Mouse (Mus musculus) liver, embryonic 11.5 days (tissue): ENCODE data around the gene Rpl10. TPM values are rescaled to one million over a fixed set of nuclear protein-coding genes. Genes with fewer than 3 reads are reported as not detected.
A peak's percentile ranks its signal among the peaks of the same experiment; 100 is the strongest.

Source experiments
- ATAC-seq: fragments of 200-750 bp; cut with Nextera tagmentation; replicated peaks from 2 replicates; pipeline ENCODE4 v1.8.0; 2017; ENCODE audit warnings: moderate number of reproducible peaks, mild to moderate bottlenecking, moderate TSS enrichment, moderate library complexity; ENCODE audit not compliant: low FRiP score
- DNase-seq: peaks from one replicate; pipeline ENCODE4 v3.0.0-alpha.2; 2017; ENCODE audit warnings: low spot score
- H3K27ac ChIP-seq: fragments of 300-500 bp; sonication (generic); 2 replicates; pipeline ENCODE4 v1.5.1; 2014; ENCODE audit warnings: mild to moderate bottlenecking, low read depth, low read length, control low read depth
- H3K27me3 ChIP-seq: fragments of 300-500 bp; sonication (generic); replicated peaks from 2 replicates; pipeline ENCODE4 v1.6.1; 2014; ENCODE audit warnings: low read length, mixed read lengths; ENCODE audit not compliant: control insufficient read depth, insufficient read depth
- H3K36me3 ChIP-seq: fragments of 300-500 bp; sonication (generic); 2 replicates; pipeline ENCODE4 v1.6.1; 2014; ENCODE audit warnings: mild to moderate bottlenecking, low read length, moderate library complexity, mixed read lengths; ENCODE audit not compliant: control insufficient read depth, insufficient read depth
- H3K4me1 ChIP-seq: fragments of 300-500 bp; sonication (generic); replicated peaks from 2 replicates; pipeline ENCODE4 v1.6.1; 2014; ENCODE audit warnings: low read length, mixed read lengths; ENCODE audit not compliant: control insufficient read depth, insufficient read depth
- H3K4me2 ChIP-seq: fragments of 300-500 bp; sonication (generic); 2 replicates; pipeline ENCODE4 v1.6.1; 2014; ENCODE audit warnings: mild to moderate bottlenecking, control low read depth, moderate library complexity
- H3K4me3 ChIP-seq: fragments of 300-500 bp; sonication (generic); 2 replicates; pipeline ENCODE4 v1.5.1; 2014; ENCODE audit warnings: low read depth, low read length, control low read depth
- H3K9ac ChIP-seq: fragments of 300-500 bp; sonication (generic); 2 replicates; pipeline ENCODE4 v1.6.1; 2014; ENCODE audit warnings: low read depth, low read length, control low read depth
- H3K9me3 ChIP-seq: fragments of 300-500 bp; sonication (generic); 2 replicates; pipeline ENCODE4 v1.6.1; 2016; ENCODE audit warnings: low read length, inconsistent platforms, mixed read lengths; ENCODE audit not compliant: control insufficient read depth
- WGBS: fragments of 180-500 bp; shearing (Covaris S2); extraction: QIAGEN DNeasy Blood & Tissue Kit; methylation state at CpG from one replicate; pipeline ENCODE4 v1.1.7; 2014; 5-methylcytosine and 5-hydroxymethylcytosine counted together
- polyA plus RNA-seq: library from polyadenylated mRNA; unstranded; fragments of >200 nt; fragmentation: Nextera tagmentation; extraction: Ambion mirVana; gene quantifications from 2 replicates; pipeline ENCODE4 v1.2.1, GENCODE M21; 2014

Gene Rpl10
- 887 and 939 TPM in 2 replicates for polyA plus RNA-seq

DNA sequence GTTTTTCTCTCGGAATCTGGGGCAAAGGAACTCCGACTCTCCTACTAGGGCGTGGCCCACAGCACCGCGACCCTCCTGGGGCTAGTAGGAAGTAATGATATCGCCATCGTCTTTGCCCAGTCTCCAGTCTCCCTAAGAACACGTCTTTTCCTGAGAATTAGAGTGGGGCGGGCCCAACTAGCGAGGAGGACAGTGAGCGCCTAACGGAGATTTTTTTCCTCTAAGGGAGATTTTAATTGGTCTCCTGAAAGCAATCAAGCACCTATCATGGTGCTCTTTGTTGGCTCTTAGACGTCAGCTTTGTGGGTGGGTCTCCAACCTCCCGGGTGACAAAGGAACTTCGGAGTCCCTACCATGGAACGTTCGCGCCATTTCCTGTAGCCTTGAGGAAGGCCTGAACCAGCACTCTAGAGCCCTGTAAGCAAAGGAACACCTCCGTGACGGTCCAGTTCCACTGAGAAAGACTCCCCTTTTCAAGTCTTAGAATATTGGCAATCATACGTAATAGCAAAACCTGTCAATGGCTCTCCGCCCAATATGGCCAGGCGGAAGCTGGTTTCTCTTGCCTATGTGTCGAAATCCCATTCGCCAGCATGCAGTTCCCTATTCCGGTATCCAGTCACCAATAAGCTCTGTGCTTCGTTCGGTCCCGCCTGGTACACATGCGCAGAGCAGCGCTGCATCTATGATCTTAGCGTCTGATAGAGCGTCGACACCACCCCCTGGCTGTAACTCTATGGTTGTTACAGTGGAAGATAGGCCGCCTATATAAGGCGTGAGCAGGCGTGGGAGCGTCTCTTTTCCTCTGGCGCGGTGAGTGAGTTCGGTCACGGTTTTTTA lies at the start of gene Rpl10:
Rpl10 (plus strand) TSS at position 751 of the 840 bp plus-strand sequence.
- no peaks in the 10 kb centered on the region for H3K27me3 ChIP-seq
- peak; percentile 89 for ATAC-seq
- H3K4me1 ChIP-seq, result no peaks in the 10 kb centered on the region; the same call in 1 of the 2 replicates
- H3K36me3 ChIP-seq, result no peaks in the 10 kb centered on the region
- H3K4me3 ChIP-seq, result peak within 1 kb of the TSS; percentile 68
- H3K9me3 ChIP-seq, result no peaks in the 10 kb centered on the region
- H3K27ac ChIP-seq, result peak within 1 kb of the TSS; percentile 86
- peak; percentile 83 for DNase-seq
- 14% methylated on average over 42 of the region's 42 CpGs for WGBS
- peak within 1 kb of the TSS; percentile 83 for H3K9ac ChIP-seq
- H3K4me2 ChIP-seq, result peak within 1 kb of the TSS; percentile 68

GRCm38 (mm10) chrX:74230038-74230437 lies 40.6 kb upstream of the Rpl10 start:
- H3K9ac ChIP-seq, result no peak overlapping the region
- H3K36me3 ChIP-seq, result peaks cover 12% of the 10 kb centered on the region; the same call in 1 of the 2 replicates
- DNase-seq (no peak), ATAC-seq (no peak)
- no peaks in the 10 kb centered on the region for H3K27me3 ChIP-seq
- H3K27ac ChIP-seq, result no peak overlapping the region
- H3K4me1 ChIP-seq, result no peaks in the 10 kb centered on the region
- no peak overlapping the region for H3K4me2 ChIP-seq
- no peak overlapping the region for H3K4me3 ChIP-seq
- 60% methylated on average over 1 of the region's 1 CpGs for WGBS
- H3K9me3 ChIP-seq, result no peaks in the 10 kb centered on the region

- Histone ChIP-seq H3K4me3 (no peak overlapping the region), H3K9ac (no peak overlapping the region), H3K27me3 (no peaks in the 10 kb centered on the region), H3K4me2 (no peak overlapping the region), H3K27ac (no peak overlapping the region), H3K36me3 (peaks cover 20% of the 10 kb centered on the region; the same call in 1 of the 2 replicates), H3K9me3 (no peaks in the 10 kb centered on the region), H3K4me1 (no peaks in the 10 kb centered on the region)
- DNase-seq, result no peak
- WGBS, result 91% methylated on average over 5 of the region's 5 CpGs
- no peak for ATAC-seq
Measured at GRCm38 (mm10) chrX:74233196-74233595, 37.4 kb upstream of the Rpl10 start.

GRCm38 (mm10) chrX:74240332-74240731 lies 30.3 kb upstream of the Rpl10 start:
- Histone ChIP-seq H3K4me2 (no peak overlapping the region), H3K9me3 (no peaks in the 10 kb centered on the region), H3K27ac (no peak overlapping the region), H3K27me3 (no peaks in the 10 kb centered on the region), H3K36me3 (peaks cover 16% of the 10 kb centered on the region), H3K9ac (no peak overlapping the region), H3K4me1 (peaks cover 5% of the 10 kb centered on the region; the same call in 1 of the 2 replicates), H3K4me3 (no peak overlapping the region)
- WGBS, result 90% methylated on average over 4 of the region's 4 CpGs
- DNase-seq, result no peak
- no peak for ATAC-seq

DNA sequence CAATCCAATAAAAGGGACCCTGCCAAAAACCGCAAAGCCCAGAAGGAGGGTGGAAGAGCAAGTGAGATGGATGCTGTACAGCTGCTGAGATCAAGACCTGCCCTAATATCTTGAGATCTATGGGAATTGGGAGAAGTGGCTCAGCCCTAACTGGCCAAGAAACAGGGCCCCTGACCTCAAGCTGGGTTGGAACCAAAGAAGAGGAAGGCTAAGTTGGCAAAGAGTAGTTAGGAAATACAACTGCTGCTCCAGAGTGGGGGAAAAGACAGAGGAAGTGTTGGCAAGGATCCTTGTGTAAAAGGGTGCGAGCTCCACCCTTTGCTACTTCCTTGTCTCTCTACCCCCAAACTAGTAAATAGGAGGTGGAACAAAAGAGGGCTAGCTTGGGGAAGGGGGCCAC lies 27.2 kb upstream of the Rpl10 start:
- peak overlapping the region; percentile 30; the same call in 1 of the 2 replicates for H3K9ac ChIP-seq
- no peak for DNase-seq
- no peaks in the 10 kb centered on the region for H3K27me3 ChIP-seq
- peaks cover 5% of the 10 kb centered on the region; the same call in 1 of the 2 replicates for H3K4me1 ChIP-seq
- no peaks in the 10 kb centered on the region for H3K9me3 ChIP-seq
- no peak for ATAC-seq
- H3K36me3 ChIP-seq, result peaks cover 9% of the 10 kb centered on the region
- H3K27ac ChIP-seq, result no peak overlapping the region
- peak overlapping the region; percentile 66 for H3K4me2 ChIP-seq
- WGBS, result 71% methylated on average over 2 of the region's 2 CpGs
- peak overlapping the region; percentile 60; the same call in 1 of the 2 replicates for H3K4me3 ChIP-seq

DNA sequence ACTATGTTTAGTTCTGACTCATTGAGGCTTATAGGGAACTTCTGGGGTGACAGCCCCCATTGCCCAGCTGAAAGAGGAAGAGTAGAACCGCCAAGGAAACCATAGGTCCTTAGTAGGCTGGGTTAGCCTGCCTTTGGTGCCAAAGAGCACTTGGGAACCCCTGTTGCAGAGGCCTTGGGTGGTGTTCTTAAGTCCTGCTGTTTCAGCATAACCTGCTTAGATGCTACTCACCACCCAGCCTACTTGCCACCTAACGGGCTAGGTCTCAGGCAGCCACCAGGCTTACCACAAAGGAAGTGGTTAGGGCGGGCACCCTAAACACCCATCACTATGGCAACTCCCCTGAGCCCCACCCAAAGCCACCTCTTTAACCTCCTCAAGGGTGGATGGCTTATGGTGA lies 26.8 kb upstream of the Rpl10 start:
- DNase-seq, result no peak
- Histone ChIP-seq H3K27ac (no peak overlapping the region), H3K4me1 (peaks cover 5% of the 10 kb centered on the region; the same call in 1 of the 2 replicates), H3K27me3 (no peaks in the 10 kb centered on the region), H3K4me3 (peak overlapping the region; percentile 60), H3K4me2 (peak overlapping the region; percentile 66), H3K9me3 (no peaks in the 10 kb centered on the region), H3K36me3 (peaks cover 9% of the 10 kb centered on the region), H3K9ac (peak overlapping the region; percentile 30; the same call in 1 of the 2 replicates)
- WGBS, result 40% methylated on average over 3 of the region's 3 CpGs
- ATAC-seq, result peak; percentile 70

GRCm38 (mm10) chrX:74244614-74245083 lies 26.0 kb upstream of the Rpl10 start:
- Histone ChIP-seq H3K36me3 (peaks cover 9% of the 10 kb centered on the region), H3K4me1 (peaks cover 5% of the 10 kb centered on the region; the same call in 1 of the 2 replicates), H3K9ac (peak overlapping the region; percentile 69; the same call in 1 of the 2 replicates), H3K27me3 (no peaks in the 10 kb centered on the region), H3K4me2 (peak overlapping the region; percentile 66), H3K4me3 (peak overlapping the region; percentile 60), H3K9me3 (no peaks in the 10 kb centered on the region), H3K27ac (peak overlapping the region; percentile 78; the same call in 1 of the 2 replicates)
- ATAC-seq (no peak), DNase-seq (no peak)
- 24% methylated on average over 3 of the region's 3 CpGs for WGBS

GRCm38 (mm10) chrX:74245107-74245506 lies 25.5 kb upstream of the Rpl10 start:
- H3K4me2 ChIP-seq, result peak overlapping the region; percentile 66
- H3K27me3 ChIP-seq, result no peaks in the 10 kb centered on the region
- DNase-seq (no peak), ATAC-seq (no peak)
- H3K27ac ChIP-seq, result peak overlapping the region; percentile 78
- peaks cover 5% of the 10 kb centered on the region; the same call in 1 of the 2 replicates for H3K4me1 ChIP-seq
- peaks cover 7% of the 10 kb centered on the region for H3K36me3 ChIP-seq
- peak overlapping the region; percentile 69 for H3K9ac ChIP-seq
- no peaks in the 10 kb centered on the region for H3K9me3 ChIP-seq
- peak overlapping the region; percentile 60 for H3K4me3 ChIP-seq
- WGBS, result 32% methylated on average over 1 of the region's 1 CpGs
